Mouse (Mus musculus) liver, adult 2 months (tissue): ENCODE data around the gene Gm13290.

Experiments
- CTCF ChIP-seq: fragments of 200-500 bp; IDR thresholded peaks from 2 replicates; pipeline ENCODE4 v1.5.1; 2011; ENCODE audit warnings: low read depth, low read length, control low read depth
- POLR2A ChIP-seq: fragments of 200-500 bp; IDR thresholded peaks from 2 replicates; pipeline ENCODE4 v1.6.1; 2011; ENCODE audit warnings: low read length, control low read depth; ENCODE audit not compliant: insufficient read depth; ENCODE audit errors: extremely low read depth

- TF ChIP-seq CTCF, result no peak
- no peak for TF ChIP-seq POLR2A
These were observed 34.6 kb upstream of the Gm13290 start for GRCm38 (mm10) chr4:88739036-88739435.
